Mouse (Mus musculus): ENCODE results near the gene Ccdc130. TPM values are rescaled to one million over a fixed set of nuclear protein-coding genes. Genes with fewer than 3 reads are reported as not detected.
"Not testable (repeated sequence)": the region's sequence is repeated elsewhere in the genome, so short reads cannot be mapped to it uniquely, and the experiment has no call there.

The Ccdc130 gene
- 23.8 and 24.1 TPM in 2 replicates for polyA plus RNA-seq (2016; fragmentation: Nextera tagmentation; extraction: Ambion mirVana)

DNA sequence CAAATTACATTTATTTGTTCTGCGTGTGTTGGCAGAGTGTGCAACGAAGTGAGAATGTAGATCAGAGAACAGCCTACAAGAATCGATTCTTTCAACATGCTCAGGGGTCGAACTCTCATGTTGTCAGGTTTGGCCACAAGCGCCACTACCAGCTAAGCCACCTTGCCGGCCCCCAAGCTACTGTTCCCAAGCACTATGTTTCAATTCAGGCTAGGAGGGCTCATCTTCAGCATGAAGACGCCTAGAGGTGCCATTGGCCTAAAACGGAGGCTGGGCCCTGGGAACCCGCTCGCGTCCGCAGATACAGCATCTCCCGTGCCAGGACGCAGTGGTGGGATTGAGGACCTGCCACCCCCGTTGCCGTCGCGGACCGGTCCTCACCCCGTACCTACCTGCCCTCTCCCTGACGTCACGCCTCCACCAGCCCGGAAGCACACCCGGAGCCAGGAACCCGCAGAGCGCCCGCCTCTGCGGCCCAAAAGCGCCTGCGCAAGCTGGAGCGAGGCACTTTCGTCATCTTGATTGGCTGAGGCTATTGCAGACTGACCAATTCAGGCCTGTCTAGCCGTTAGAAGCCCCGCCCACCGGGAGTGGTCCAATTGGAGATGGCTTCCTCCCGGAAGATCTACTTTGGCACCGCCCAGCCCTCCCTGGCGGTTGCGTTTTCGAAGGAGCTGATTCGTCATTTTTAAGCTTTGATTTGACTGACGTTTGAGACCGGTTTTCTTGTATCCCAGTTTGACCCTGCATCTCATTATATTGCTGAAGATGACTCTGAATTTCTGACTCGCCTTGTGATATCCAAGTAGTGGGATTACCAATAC lies at the start of gene Ccdc130:
TSS of gene Ccdc130 (minus strand) at position 431 of the 824 bp plus-strand sequence.
- Histone ChIP-seq H3K27me3 (ENCODE audit: low read depth, poor library complexity, severe bottlenecking) (no peaks in the 10 kb centered on the region), H3K36me3 (peaks cover 24% of the 10 kb centered on the region), H3K4me3 (peak within 1 kb of the TSS; percentile 79), H3K27ac (replicated peaks) (peak within 1 kb of the TSS; percentile 84), H3K9me3 (replicated peaks) (no peaks in the 10 kb centered on the region), H3K4me1 (peaks cover 16% of the 10 kb centered on the region)
- DNase-seq (ENCODE audit: low spot score), result peak; percentile 100
- under 1% methylated on average over 44 of the region's 44 CpGs for WGBS

DNA sequence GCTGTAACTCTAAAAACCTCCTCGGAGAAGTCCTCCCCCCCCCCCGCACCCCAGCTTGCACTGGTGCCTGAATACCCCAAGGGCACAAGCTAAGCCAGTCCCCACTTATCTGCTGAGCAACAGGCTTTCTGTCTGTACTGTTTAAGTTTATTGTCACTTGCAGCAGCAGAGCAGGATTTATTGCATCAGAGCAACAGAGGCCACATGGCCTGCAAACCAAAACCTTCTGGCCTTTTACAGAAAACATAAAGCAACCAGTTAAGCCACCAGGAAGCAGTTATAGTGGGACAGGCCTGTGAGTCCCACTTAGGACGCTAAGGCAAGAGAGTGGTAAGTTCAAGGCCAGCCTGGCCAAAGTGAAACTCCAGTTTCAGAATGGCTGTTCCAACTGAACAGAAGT lies 38.2 kb upstream of the Ccdc130 start:
- no peak for DNase-seq (ENCODE audit: low spot score)
- Histone ChIP-seq H3K9me3 (replicated peaks) (no peaks in the 10 kb centered on the region), H3K36me3 (no peaks in the 10 kb centered on the region), H3K27me3 (ENCODE audit: low read depth, poor library complexity, severe bottlenecking) (no peaks in the 10 kb centered on the region), H3K27ac (replicated peaks) (no peak overlapping the region), H3K4me3 (no peak overlapping the region), H3K4me1 (no peaks in the 10 kb centered on the region)
- WGBS, result 70% methylated on average over 3 of the region's 3 CpGs

DNA sequence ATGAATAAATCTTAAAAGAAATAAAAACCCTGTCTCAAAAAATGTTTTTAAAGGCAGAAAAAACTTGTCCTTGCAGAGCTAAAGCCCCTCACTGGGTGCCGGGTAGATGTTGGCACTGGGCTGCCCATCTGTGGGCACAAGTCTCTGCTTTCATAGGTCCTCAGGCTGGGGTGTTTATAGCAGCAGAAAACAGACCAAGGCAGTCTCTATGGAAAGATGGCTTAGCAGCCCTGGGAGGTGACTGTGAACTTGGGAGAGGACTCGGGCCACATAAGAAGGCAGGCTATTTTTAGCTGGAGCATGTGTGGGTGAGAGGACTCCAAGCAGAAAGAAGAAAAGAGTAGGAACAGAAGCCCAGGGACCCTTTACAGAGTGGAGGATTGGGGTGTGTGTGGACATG lies 33.8 kb upstream of the Ccdc130 start:
- Histone ChIP-seq H3K9me3 (replicated peaks) (no peaks in the 10 kb centered on the region), H3K27ac (replicated peaks) (no peak overlapping the region), H3K36me3 (no peaks in the 10 kb centered on the region), H3K27me3 (ENCODE audit: low read depth, poor library complexity, severe bottlenecking) (no peaks in the 10 kb centered on the region), H3K4me3 (no peak overlapping the region), H3K4me1 (no peaks in the 10 kb centered on the region)
- DNase-seq (ENCODE audit: low spot score), result no peak
- WGBS, result 86% methylated on average over 2 of the region's 2 CpGs

DNA sequence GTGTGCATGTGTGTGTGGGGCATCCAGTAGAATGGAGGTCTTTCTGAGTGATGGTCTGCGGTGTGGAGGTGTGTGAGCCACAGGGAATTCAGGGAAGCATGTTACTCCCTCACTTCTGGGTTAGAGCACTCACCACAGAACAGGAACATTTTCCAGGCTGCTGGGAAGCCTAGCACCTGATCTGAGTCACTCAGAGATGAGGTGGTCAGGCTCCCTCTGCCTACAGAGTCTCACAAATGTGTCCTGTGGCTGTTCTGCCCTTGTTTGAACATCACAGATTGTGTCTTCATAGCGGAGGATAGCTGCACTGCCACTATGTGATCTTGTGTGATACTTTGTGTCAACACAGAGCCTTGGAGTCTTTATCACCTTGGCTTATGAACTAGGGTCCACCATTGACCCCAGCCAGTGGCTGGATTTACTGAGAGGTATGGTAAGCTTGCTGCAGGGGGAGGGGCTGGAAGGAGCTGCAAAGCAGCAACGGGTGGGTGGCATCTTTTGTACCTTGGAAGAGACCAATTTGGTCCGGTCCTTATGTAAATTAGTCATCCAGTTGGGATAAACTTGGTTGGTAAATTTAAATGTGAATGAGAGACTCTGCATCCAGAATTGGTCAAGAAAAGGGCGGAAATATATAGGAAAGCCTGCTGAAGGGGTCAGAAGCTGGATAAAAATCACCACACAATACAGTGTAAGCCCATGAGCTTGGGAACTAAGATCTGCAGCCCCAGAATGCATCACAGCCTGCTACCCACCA lies 27.0 kb upstream of the Ccdc130 start:
- 75% methylated on average over 5 of the region's 5 CpGs for WGBS

DNA sequence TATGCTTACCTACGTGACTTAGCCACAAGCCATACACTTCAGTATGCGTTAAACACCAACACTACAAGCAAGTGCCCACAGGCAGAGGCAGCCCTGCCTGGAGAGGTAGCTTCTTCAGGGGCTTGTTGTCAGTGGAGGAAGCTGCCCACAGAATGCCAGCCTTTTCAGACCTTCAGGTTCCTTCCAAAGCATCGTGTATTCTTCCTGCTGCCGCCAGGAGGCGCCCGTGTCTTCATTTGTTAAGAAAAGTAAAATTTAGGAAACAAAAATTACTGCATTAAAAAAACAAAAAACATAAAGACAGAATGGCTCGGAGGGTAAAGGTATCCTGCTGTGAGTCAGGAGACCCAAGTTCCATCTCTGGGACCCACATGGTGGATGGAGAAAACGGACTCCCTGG lies 21.5 kb upstream of the Ccdc130 start:
- Histone ChIP-seq H3K4me1 (no peaks in the 10 kb centered on the region), H3K36me3 (no peaks in the 10 kb centered on the region), H3K9me3 (replicated peaks) (no peaks in the 10 kb centered on the region), H3K27me3 (ENCODE audit: low read depth, poor library complexity, severe bottlenecking) (no peaks in the 10 kb centered on the region), H3K4me3 (no peak overlapping the region), H3K27ac (replicated peaks) (no peak overlapping the region)
- WGBS, result 27% methylated on average over 8 of the region's 8 CpGs
- DNase-seq (ENCODE audit: low spot score), result peak; percentile 43

More for the DNA sequence above, 27.0 kb upstream of the Ccdc130 start:
- no peak for DNase-seq (ENCODE audit: low spot score)
- Histone ChIP-seq H3K4me3 (no peak overlapping the region), H3K9me3 (replicated peaks) (no peaks in the 10 kb centered on the region), H3K27ac (replicated peaks) (no peak overlapping the region), H3K4me1 (peaks cover 3% of the 10 kb centered on the region; the same call in 1 of the 2 replicates), H3K27me3 (ENCODE audit: low read depth, poor library complexity, severe bottlenecking) (no peaks in the 10 kb centered on the region), H3K36me3 (no peaks in the 10 kb centered on the region)

DNA sequence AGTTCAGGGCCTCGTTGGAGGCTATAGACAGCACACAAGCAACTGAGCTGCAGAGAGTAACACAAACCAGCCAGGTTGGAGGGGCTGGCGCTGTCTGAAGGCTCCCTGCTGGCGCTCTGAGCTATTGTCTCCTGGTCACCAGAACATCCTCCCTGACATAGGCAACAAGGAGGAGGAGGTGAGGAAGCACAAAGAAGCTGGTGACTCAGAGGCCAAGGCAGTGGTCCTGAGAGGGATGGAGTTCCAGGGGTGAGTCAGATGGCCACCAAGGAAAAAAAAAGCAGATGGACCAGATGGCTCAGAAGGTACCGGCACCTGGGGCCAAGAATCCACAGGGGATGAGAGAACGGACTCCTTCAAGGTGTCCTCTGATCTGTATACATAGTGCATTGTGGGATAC lies 20.9 kb upstream of the Ccdc130 start:
- no peaks in the 10 kb centered on the region for H3K27me3 ChIP-seq (ENCODE audit: low read depth, poor library complexity, severe bottlenecking)
- no peak overlapping the region for H3K4me3 ChIP-seq
- H3K4me1 ChIP-seq, result no peaks in the 10 kb centered on the region
- H3K27ac ChIP-seq (replicated peaks), result no peak overlapping the region
- H3K36me3 ChIP-seq, result no peaks in the 10 kb centered on the region
- 75% methylated on average over 5 of the region's 5 CpGs for WGBS
- DNase-seq (ENCODE audit: low spot score), result no peak
- no peaks in the 10 kb centered on the region for H3K9me3 ChIP-seq (replicated peaks)

DNA sequence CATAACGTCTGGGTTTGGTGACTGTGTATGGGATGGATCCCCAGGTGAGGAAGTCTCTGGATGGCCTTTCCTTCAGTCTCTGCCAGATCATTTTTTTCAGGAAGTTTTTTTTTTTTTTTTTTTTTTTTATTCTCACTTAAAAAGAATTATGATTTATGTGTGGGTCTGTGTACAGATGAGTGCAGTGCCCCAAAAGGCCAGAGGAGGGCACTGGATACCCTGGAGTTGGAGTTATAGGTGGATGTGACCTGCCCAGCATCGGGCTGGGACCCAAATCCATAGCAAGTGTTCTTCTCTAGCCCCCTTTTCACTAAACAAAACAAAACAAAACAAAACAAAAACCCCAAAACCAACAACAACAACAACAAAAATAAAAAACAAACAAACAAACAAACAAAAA lies 18.7 kb upstream of the Ccdc130 start:
- Histone ChIP-seq H3K27ac (replicated peaks) (no peak overlapping the region), H3K9me3 (replicated peaks) (no peaks in the 10 kb centered on the region), H3K4me3 (no peak overlapping the region), H3K4me1 (no peaks in the 10 kb centered on the region), H3K36me3 (no peaks in the 10 kb centered on the region), H3K27me3 (ENCODE audit: low read depth, poor library complexity, severe bottlenecking) (no peaks in the 10 kb centered on the region)
- WGBS, result 57% methylated on average over 2 of the region's 2 CpGs
- peak; percentile 28 for DNase-seq (ENCODE audit: low spot score)

DNA sequence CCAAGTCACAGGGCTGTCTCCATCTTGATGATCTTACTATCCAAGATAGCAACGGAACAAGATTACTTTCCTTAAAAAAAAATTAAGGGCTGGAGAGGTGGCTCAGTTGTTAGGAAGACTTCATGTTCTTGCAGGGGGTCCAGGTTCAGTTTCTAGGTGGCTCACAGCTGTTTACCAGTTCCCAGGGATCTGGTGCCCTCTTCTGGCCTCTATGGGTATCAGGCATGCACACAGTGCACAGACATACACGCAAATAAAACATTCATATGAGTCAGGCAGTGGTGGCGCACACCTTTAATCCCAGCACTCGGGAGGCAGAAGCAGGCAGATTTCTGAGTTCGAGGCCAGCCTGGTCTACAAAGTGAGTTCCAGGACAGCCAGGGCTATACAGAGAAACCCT lies 15.5 kb upstream of the Ccdc130 start:
- H3K4me1 ChIP-seq; H3K9me3 ChIP-seq (replicated peaks); H3K36me3 ChIP-seq; H3K27ac ChIP-seq (replicated peaks); H3K4me3 ChIP-seq; H3K27me3 ChIP-seq (ENCODE audit: low read depth, poor library complexity, severe bottlenecking): not testable (repeated sequence)
- DNase-seq (ENCODE audit: low spot score), result peak; percentile 30
- 54% methylated on average over 5 of the region's 5 CpGs for WGBS

DNA sequence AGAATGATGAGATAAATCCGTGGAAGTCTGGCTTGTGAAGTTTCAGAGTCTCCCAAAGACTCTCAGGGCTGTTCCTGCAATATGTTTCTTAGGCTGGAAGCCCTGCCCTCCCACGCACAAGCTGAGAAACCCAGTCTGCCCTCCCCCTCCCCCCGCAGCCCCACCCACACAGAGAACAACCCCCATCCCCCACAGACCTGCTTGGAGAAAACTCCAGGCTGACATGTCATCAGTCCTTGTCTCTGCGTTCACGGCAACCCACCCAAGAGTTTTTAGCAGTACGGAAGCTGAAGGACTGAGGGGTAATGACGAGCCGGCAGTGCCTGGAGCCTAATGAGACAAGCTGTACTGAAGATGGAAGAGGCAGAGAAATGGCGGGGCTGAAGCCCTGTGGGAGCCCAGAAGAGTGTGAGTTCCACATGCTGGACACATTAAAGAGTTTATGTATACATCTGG lies 14.5 kb upstream of the Ccdc130 start:
- no peaks in the 10 kb centered on the region for H3K27me3 ChIP-seq (ENCODE audit: low read depth, poor library complexity, severe bottlenecking)
- no peaks in the 10 kb centered on the region for H3K36me3 ChIP-seq
- no peak overlapping the region for H3K27ac ChIP-seq (replicated peaks)
- H3K4me3 ChIP-seq, result no peak overlapping the region
- peak; percentile 17 for DNase-seq (ENCODE audit: low spot score)
- WGBS, result 48% methylated on average over 9 of the region's 9 CpGs
- H3K9me3 ChIP-seq (replicated peaks), result no peaks in the 10 kb centered on the region
- H3K4me1 ChIP-seq, result no peaks in the 10 kb centered on the region

DNA sequence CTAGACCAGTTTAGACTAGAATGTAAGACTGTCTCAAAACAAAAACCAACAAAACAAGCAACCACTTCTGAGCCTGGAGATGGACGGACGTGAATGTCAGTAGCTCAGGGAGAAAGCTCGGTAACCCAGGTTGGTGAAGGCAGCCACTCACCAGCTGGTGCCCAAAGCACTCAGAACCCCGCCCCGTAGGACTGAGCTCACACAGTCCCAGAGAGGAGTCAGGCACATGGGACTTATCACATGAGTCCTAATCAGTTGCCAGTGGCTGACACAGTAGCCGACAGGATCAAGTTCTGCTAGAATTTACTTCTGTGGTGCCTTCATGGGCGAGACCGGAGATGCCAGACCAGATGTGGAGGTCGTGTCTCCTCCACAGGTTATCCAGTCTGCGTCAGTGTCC lies 10.6 kb upstream of the Ccdc130 start:
- H3K36me3 ChIP-seq, result no peaks in the 10 kb centered on the region
- no peak for DNase-seq (ENCODE audit: low spot score)
- WGBS, result 85% methylated on average over 10 of the region's 10 CpGs
- no peaks in the 10 kb centered on the region for H3K27me3 ChIP-seq (ENCODE audit: low read depth, poor library complexity, severe bottlenecking)
- no peak overlapping the region for H3K27ac ChIP-seq (replicated peaks)
- peaks cover 10% of the 10 kb centered on the region for H3K4me1 ChIP-seq
- no peak overlapping the region for H3K4me3 ChIP-seq
- no peaks in the 10 kb centered on the region for H3K9me3 ChIP-seq (replicated peaks)

DNA sequence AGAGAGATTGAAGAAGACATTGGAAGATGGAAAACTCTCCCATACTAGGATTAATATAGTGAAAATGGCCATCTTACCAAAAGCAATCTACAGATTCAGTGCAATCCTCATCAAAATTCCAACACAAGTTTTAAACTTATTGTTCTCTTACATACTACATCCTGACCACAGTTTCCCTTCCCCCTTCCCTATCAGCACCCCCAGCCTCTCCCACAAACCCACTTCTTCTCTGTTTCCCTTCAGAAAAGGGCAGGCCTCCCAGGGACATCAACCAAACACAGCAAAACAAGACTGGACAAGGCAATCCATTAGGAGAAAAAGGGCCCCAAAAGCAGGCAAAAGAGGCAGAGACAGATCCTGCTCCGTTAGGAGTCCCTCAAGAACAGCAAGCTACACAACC lies 6.3 kb upstream of the Ccdc130 start:
- 78% methylated on average over 1 of the region's 1 CpGs for WGBS
- peaks cover 10% of the 10 kb centered on the region for H3K4me1 ChIP-seq

DNA sequence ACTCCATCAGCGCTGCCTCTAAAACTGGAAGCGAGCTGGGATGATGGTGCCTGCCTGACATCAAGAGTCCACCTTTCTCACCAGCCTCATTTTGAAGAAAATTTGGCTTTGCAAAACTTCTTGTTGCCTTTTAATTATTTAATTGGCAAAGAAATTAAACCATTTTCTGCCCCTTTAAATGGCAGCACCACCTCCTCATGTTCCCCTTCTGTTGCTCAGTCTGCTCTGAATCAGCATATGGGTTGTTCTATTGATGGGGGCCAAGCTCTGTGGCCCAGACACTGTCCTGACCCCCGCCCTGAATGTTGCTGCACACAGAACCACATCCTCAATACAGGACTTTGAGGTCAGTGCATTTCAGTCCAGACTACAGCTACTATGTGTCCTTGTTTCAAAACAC lies 3.8 kb upstream of the Ccdc130 start:
- no peak for DNase-seq (ENCODE audit: low spot score)
- Histone ChIP-seq H3K4me3 (no peak overlapping the region), H3K4me1 (peaks cover 22% of the 10 kb centered on the region), H3K27me3 (ENCODE audit: low read depth, poor library complexity, severe bottlenecking) (no peaks in the 10 kb centered on the region), H3K36me3 (no peaks in the 10 kb centered on the region), H3K27ac (replicated peaks) (no peak overlapping the region), H3K9me3 (replicated peaks) (no peaks in the 10 kb centered on the region)
- 85% methylated on average over 3 of the region's 3 CpGs for WGBS

More for the DNA sequence above, 6.3 kb upstream of the Ccdc130 start:
- Histone ChIP-seq H3K36me3 (no peaks in the 10 kb centered on the region), H3K27ac (replicated peaks) (0 out of 2 replicates have a peak overlapping the region, but pooled peaks have one; percentile 7), H3K4me3 (no peak overlapping the region), H3K9me3 (replicated peaks) (no peaks in the 10 kb centered on the region), H3K27me3 (ENCODE audit: low read depth, poor library complexity, severe bottlenecking) (no peaks in the 10 kb centered on the region)
- no peak for DNase-seq (ENCODE audit: low spot score)

DNA sequence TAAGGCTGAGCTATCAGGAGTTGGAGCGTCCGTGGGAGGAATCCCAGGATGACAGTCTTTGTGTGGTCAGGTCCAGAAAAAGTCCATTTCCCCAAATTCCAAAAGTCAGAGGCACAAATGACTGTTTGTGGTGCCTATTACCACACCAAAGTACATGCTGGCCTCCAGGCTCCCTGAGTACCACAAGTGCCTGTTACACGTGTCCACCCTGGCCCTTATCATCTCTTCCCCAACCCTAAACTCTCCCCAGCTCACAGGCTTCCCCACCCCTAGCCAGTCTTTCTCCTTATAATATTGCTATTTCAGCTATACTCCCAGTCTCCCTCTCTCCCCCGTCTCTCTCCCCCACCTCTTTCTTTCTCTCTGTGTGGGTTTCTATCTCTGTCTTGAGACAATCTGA lies 2.1 kb upstream of the Ccdc130 start:
- no peaks in the 10 kb centered on the region for H3K9me3 ChIP-seq (replicated peaks)
- H3K27ac ChIP-seq (replicated peaks), result no peak overlapping the region
- no peak for DNase-seq (ENCODE audit: low spot score)
- no peaks in the 10 kb centered on the region for H3K27me3 ChIP-seq (ENCODE audit: low read depth, poor library complexity, severe bottlenecking)
- 97% methylated on average over 4 of the region's 4 CpGs for whole genome bisulfite sequencing
- no peak overlapping the region for H3K4me3 ChIP-seq
- H3K36me3 ChIP-seq, result 0 out of 2 replicates have a peak, but pooled peaks cover 4% of the 10 kb centered on the region
- peaks cover 22% of the 10 kb centered on the region for H3K4me1 ChIP-seq

Data from midbrain, embryonic 10.5 days (tissue).